ENCODE assay signal across 9 mouse cellular contexts in the genomic region with DNA sequence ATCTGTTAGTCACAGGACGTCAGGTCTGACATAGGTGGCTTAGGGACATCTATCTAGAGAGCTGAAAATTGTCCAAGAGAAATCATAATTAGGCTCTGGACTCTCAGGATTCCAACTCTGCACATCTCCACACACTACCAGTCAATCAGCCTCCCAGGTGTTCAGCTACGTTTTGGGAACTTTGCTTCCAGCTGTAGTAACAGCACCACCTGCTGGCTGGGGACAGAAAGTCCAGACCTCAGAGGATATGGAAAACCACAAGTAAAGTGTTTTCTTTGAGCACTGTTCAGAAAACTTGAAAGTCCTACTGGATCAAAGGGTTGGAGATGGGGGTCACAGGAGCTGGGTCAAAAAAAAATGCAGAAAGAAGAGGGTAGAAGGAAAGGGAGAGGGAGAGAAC. TPM values are rescaled to one million over a fixed set of nuclear protein-coding genes. Genes with fewer than 3 reads are reported as not detected.
DNase-seq lines count a peak whose midpoint lies in the region; ATAC-seq lines count a peak whose summit lies in the region.
"Had no signal": no experiment of that assay in that cellular context is flagged by ENCODE, and none has a peak within 500 bp of the region (broad histone marks: within the 10 kb centered on the region; RNA-seq: fewer than 3 reads in every experiment).

No protein-coding gene starts in this region.

- peak; percentile 12 for DNase-seq in gastrocnemius, adult 18-20 months (ENCODE audit: low spot score)
- DNase-seq in gastrocnemius, adult 8-10 months (ENCODE audit: low spot score in 2 of 2), result no peak
- peak; percentile 25 to 49 for DNase-seq in right cerebral cortex, adult 2 months (ENCODE audit: low spot score in 2 of 2)
- no peak for DNase-seq in right cerebral cortex, adult 18-20 months
- peak; percentile 47 to 68 for DNase-seq in adrenal gland, postnatal 36 days
- DNase-seq in heart, postnatal 4 days, result peak; percentile 60
- peak; percentile 43 for DNase-seq in thymus, postnatal 25 days

- ATAC-seq in megakaryocyte, adult 5-6 weeks (ENCODE audit: poor library complexity, severe bottlenecking), result peak; percentile 78

RNA-seq across cellular contexts. Expression of a gene that starts 12.5 kb away (rescaled TPM):
- total RNA-seq in gastrocnemius, adult 18-20 months (2021), result 1 to 10 TPM; 7.6 to 7.7 TPM
- total RNA-seq in gastrocnemius, adult 8-10 months (2022), result 1 to 10 TPM; 7.7 to 8.3 (median 7.9) TPM
- total RNA-seq in adrenal gland, postnatal 36 days (2021), result 10 to 100 TPM; 15.3 to 19.0 TPM
- 10 to 100 TPM; 21.0 to 24.8 TPM for total RNA-seq in heart, postnatal 4 days (2021)
- total RNA-seq in megakaryocyte, adult 5-6 weeks (2015), result 77.6 and 86.5 TPM in 2 replicates
- 43.4 and 45.0 TPM in 2 replicates for total RNA-seq in megakaryocyte, adult 5-6 weeks (2017)

RNA-seq across cellular contexts. Expression of a gene that starts 44.8 kb away (rescaled TPM):
- not detected for total RNA-seq in gastrocnemius, adult 18-20 months (2021)
- not detected for total RNA-seq in gastrocnemius, adult 8-10 months (2022)
- not detected for total RNA-seq in adrenal gland, postnatal 36 days (2021)
- total RNA-seq in heart, postnatal 4 days (2021), result not detected
- not detected in 2 replicates for total RNA-seq in megakaryocyte, adult 5-6 weeks (2015)
- total RNA-seq in megakaryocyte, adult 5-6 weeks (2017), result not detected in 2 replicates
- total RNA-seq: adrenal gland, postnatal 4 days had no signal

RNA-seq across cellular contexts. Expression of a gene that starts 56.0 kb away (rescaled TPM):
- not detected for total RNA-seq in gastrocnemius, adult 18-20 months (2021)
- not detected for total RNA-seq in gastrocnemius, adult 8-10 months (2022)
- not detected for total RNA-seq in adrenal gland, postnatal 36 days (2021)
- not detected for total RNA-seq in heart, postnatal 4 days (2021)
- total RNA-seq in megakaryocyte, adult 5-6 weeks (2015), result not detected in 2 replicates
- total RNA-seq in megakaryocyte, adult 5-6 weeks (2017), result not detected in 2 replicates
- total RNA-seq: adrenal gland, postnatal 4 days had no signal

Comparison
In these comparisons a context has a peak if more than half of its experiments do, and no peak if none do; other contexts are left out.
1. DNase-seq: peak in gastrocnemius, adult 18-20 months (single experiment), right cerebral cortex, adult 2 months (2 of 2), adrenal gland, postnatal 36 days (2 of 2), heart, postnatal 4 days (single experiment) and thymus, postnatal 25 days (single experiment); none in gastrocnemius, adult 8-10 months (0 of 2) and right cerebral cortex, adult 18-20 months (single experiment).